Mouse (Mus musculus) ES-Bruce4 (cell line): Measurements from ENCODE around the gene Nck2.

ENCODE experiments used
- CTCF ChIP-seq: IDR thresholded peaks from one replicate; pipeline ENCODE4 v1.8.1; 2011; ENCODE audit warnings: low read depth, low read length
- POLR2A ChIP-seq: IDR thresholded peaks from one replicate; pipeline ENCODE4 v1.8.1; 2011; ENCODE audit warnings: low read length; ENCODE audit not compliant: insufficient read depth

GRCm38 (mm10) chr1:43444531-43444930 is at the start of gene Nck2:
- TF ChIP-seq CTCF (no peak), POLR2A (no peak)
